Mouse (Mus musculus): ENCODE measurements at regions not wholly inside any gene's neighbourhood (a gene's known extent, or its start where the extent isn't known, plus 50 kb on each side); places are given as distances from the start of the nearest gene placed in this dataset.
"Not testable (repeated sequence)": the region's sequence is repeated elsewhere in the genome, so short reads cannot be mapped to it uniquely, and the experiment has no call there.

GRCm38 (mm10) chr13:61805300-61805699 lies 235.4 kb upstream of the Cts3 start:
- DNase-seq (ENCODE audit: low read depth, low spot score), result not testable (repeated sequence)

- DNase-seq (ENCODE audit: low read depth, low spot score), result peak; percentile 5
Measured at GRCm38 (mm10) chr13:61804168-61804874, 234.4 kb upstream of the Cts3 start.

- DNase-seq (ENCODE audit: low read depth, low spot score), result not testable (repeated sequence)
Measured at GRCm38 (mm10) chr13:61803763-61804162, 233.8 kb upstream of the Cts3 start.

- DNase-seq (ENCODE audit: low read depth, low spot score), result not testable (repeated sequence)
Measured at GRCm38 (mm10) chr13:61763457-61763856, 193.5 kb upstream of the Cts3 start.
